18 mouse cellular contexts compared by ENCODE assay signal in the genomic region with DNA sequence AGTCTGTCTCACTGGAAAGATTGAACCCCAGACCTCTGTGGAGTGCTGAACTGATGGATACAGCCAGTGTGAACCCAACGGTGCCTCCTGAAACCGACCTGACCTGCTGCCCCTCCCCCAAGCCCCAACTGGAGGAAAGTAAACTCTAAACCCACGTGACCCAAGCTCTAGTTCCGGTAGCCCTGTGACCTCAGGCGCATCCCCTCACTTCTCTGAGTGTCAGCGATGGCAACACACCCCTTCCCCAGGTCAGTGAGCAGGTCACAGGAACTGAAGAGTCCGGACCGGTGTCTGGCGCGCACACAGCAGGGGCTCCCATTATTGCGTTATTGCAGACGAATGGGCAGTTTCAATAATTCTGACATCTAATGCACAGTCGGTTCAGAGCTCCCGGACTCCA.
DNase-seq lines count a peak whose midpoint lies in the region; ATAC-seq and TF ChIP-seq lines count a peak whose summit lies in the region.
"Had no signal": no experiment of that assay in that cellular context is flagged by ENCODE, and none has a peak within 500 bp of the region (broad histone marks: within the 10 kb centered on the region; RNA-seq: fewer than 3 reads in every experiment).

No protein-coding gene starts in this region.

- no peaks in the 10 kb centered on the region for H3K9me3 ChIP-seq in heart, postnatal 0 days (replicated peaks; ENCODE audit: control insufficient read depth, low read length)
- no peaks in the 10 kb centered on the region for H3K9me3 ChIP-seq in liver, embryonic 11.5 days (ENCODE audit: control insufficient read depth, low read length)
- H3K9me3 ChIP-seq: embryonic facial prominence, embryonic 12.5 days; limb, embryonic 12.5 days; midbrain, embryonic 12.5 days had no signal

- 84% methylated on average over 14 of the region's 14 CpGs for WGBS in heart, postnatal 0 days
- 56% methylated on average over 14 of the region's 14 CpGs for WGBS in liver, embryonic 11.5 days

- H3K4me1 ChIP-seq in heart, postnatal 0 days (ENCODE audit: control insufficient read depth, insufficient read depth), result no peaks in the 10 kb centered on the region
- H3K4me1 ChIP-seq in liver, embryonic 11.5 days (replicated peaks; ENCODE audit: control insufficient read depth, insufficient read depth, low read length), result peaks cover 6% of the 10 kb centered on the region

- no peak for ATAC-seq in heart, postnatal 0 days (ENCODE audit: insufficient read depth, low read depth)
- ATAC-seq in liver, embryonic 11.5 days (replicated peaks; ENCODE audit: low FRiP score), result peak; percentile 32; the same call in 1 of the 2 replicates
- ATAC-seq: Patski had no signal

- no peak for TF ChIP-seq CTCF in heart, postnatal 0 days (IDR thresholded peaks at IDR 0.05; ENCODE audit: low read depth)
- TF ChIP-seq CTCF in left cerebral cortex, adult 2 months (IDR thresholded peaks at IDR 0.05), result no peak

- intact Hi-C loops in heart, postnatal 36 days (cut with DNase I), result loop anchor here (5.0 kb wide), 1 partner anchor 130 kb away; a partner anchor contains a TSS
- intact Hi-C loops in left cerebral cortex, adult 2 months (cut with DNase I), result no loop called here

- H3K9ac ChIP-seq in heart, postnatal 0 days (replicated peaks; ENCODE audit: low read depth, low read length), result no peak overlapping the region
- no peak overlapping the region for H3K9ac ChIP-seq in liver, embryonic 11.5 days (ENCODE audit: low read depth, low read length)
- H3K9ac ChIP-seq: embryonic facial prominence, embryonic 12.5 days; hindbrain, embryonic 14.5 days; limb, embryonic 12.5 days; midbrain, embryonic 12.5 days had no signal

- H3K4me2 ChIP-seq in heart, postnatal 0 days (ENCODE audit: low read depth, low read length), result no peak overlapping the region
- H3K4me2 ChIP-seq in liver, embryonic 11.5 days, result no peak overlapping the region
- H3K4me2 ChIP-seq: embryonic facial prominence, embryonic 12.5 days; hindbrain, embryonic 14.5 days; limb, embryonic 12.5 days; midbrain, embryonic 12.5 days had no signal

- H3K27me3 ChIP-seq in heart, postnatal 0 days (ENCODE audit: control insufficient read depth, insufficient read depth, low read length), result no peaks in the 10 kb centered on the region
- H3K27me3 ChIP-seq in liver, embryonic 11.5 days (replicated peaks; ENCODE audit: control insufficient read depth, insufficient read depth, low read length), result no peaks in the 10 kb centered on the region

- H3K27ac ChIP-seq in heart, postnatal 0 days (ENCODE audit: low read depth), result peak overlapping the region; percentile 66; the same call in 1 of the 2 replicates
- no peak overlapping the region; the same call in 1 of the 2 replicates for H3K27ac ChIP-seq in liver, embryonic 11.5 days (ENCODE audit: low read depth, low read length)
- no peak overlapping the region for H3K27ac ChIP-seq in left cerebral cortex, adult 2 months
- H3K27ac ChIP-seq: embryonic facial prominence, embryonic 12.5 days; hindbrain, embryonic 14.5 days; limb, embryonic 12.5 days had no signal

- H3K4me3 ChIP-seq in heart, postnatal 0 days (ENCODE audit: low read depth, low read length), result no peak overlapping the region
- H3K4me3 ChIP-seq in liver, embryonic 11.5 days (ENCODE audit: low read depth, low read length), result no peak overlapping the region
- H3K4me3 ChIP-seq in left cerebral cortex, adult 2 months, result no peak overlapping the region
- H3K4me3 ChIP-seq: embryonic facial prominence, embryonic 12.5 days; heart, adult 2 months; limb, embryonic 12.5 days; midbrain, embryonic 12.5 days had no signal

- DNase-seq in heart, postnatal 0 days (ENCODE audit: low spot score), result no peak
- no peak for DNase-seq in heart, postnatal 36 days
- DNase-seq in ES-CJ7 (ENCODE audit: low read depth, low spot score), result peak; percentile 63
- DNase-seq in embryo, embryonic 10.5 days (ENCODE audit: low spot score), result peak; percentile 48
- no peak for DNase-seq in liver, embryonic 11.5 days (ENCODE audit: low spot score)
- no peak for DNase-seq in left cerebral cortex, adult 2 months (ENCODE audit: extremely low spot score in 1 of 2, low spot score in 2 of 2)
- DNase-seq in adrenal gland, adult 8-10 months, result no peak
- DNase-seq in frontal cortex, postnatal 10 days (ENCODE audit: low spot score in 2 of 2), result no peak
- DNase-seq: cerebellum, postnatal 14 days; lung, adult 18-20 months; spleen, adult 18-20 months; thymus, adult 18-20 months had no signal

- no peak for TF ChIP-seq EP300 in heart, postnatal 0 days (IDR thresholded peaks at IDR 0.05; ENCODE audit: low read depth)

- no peaks in the 10 kb centered on the region for H3K36me3 ChIP-seq in heart, postnatal 0 days (replicated peaks; ENCODE audit: control insufficient read depth, insufficient read depth, low read length)
- no peaks in the 10 kb centered on the region for H3K36me3 ChIP-seq in liver, embryonic 11.5 days (ENCODE audit: control insufficient read depth, insufficient read depth, low read length)
- H3K36me3 ChIP-seq: embryonic facial prominence, embryonic 12.5 days; limb, embryonic 12.5 days; midbrain, embryonic 12.5 days had no signal

Comparison
In these comparisons a context has a peak if more than half of its experiments do, and no peak if none do; other contexts are left out.
1. DNase-seq: peak in ES-CJ7 (single experiment) and embryo, embryonic 10.5 days (single experiment); none in heart, postnatal 0 days (single experiment), heart, postnatal 36 days (0 of 2), liver, embryonic 11.5 days (single experiment), left cerebral cortex, adult 2 months (0 of 2), adrenal gland, adult 8-10 months (single experiment) and frontal cortex, postnatal 10 days (0 of 2).